Mouse (Mus musculus): ENCODE data around the gene Samd4.
A peak's percentile ranks its signal among the peaks of the same experiment; 100 is the strongest.
"Not testable (repeated sequence)": the region's sequence is repeated elsewhere in the genome, so short reads cannot be mapped to it uniquely, and the experiment has no call there.

The Samd4 gene

DNA sequence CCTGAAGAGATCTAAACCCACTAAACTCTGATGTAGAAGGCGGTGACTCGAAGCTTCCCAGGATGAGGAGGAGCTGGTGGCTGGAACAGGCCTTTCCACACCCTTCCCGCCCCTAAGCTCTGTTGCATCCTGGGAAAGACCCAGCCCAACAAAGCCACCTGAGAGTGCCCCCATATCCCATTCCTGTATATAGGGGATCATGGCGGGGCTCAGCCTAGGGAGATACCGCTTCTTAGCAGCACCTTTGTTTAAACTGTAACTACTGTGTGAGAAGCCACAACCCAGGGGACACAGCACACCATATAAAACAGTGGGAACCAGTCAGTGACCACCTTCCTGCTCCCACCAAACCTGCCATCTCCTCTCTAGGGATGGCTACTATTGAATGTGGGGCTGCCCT, 193.2 kb downstream of the Samd4 start:
- no peak for DNase-seq

DNA sequence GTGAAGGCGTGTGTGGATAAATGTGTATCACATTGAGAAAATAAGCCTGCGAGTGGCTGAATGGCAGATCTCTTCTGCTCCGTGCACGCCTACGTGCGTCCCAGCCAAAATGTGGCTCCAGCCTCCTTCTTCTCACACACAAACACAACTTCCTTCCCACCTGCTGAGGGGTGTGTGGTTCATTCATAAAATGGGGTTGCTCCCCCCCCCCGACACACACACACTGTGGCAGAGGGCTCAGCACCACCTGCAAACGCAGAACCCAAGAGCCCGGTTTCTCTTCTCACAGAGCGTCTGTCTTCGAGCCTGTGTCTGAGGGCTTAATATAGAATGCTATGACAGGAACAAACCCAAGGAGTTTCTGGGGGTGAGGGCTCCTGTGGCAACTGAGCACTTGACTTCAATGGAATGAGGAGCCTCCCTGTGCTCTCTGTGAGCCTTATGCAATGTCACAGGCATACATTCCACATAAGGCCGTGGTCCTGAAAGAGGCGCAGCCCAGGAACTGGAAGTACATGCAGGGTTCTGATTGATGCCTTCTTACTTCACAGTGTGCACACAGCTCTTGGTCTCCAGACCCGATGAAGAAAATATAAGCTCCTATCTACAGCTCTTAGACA, 194.4 kb downstream of the Samd4 start:
- DNase-seq = no peak

DNA sequence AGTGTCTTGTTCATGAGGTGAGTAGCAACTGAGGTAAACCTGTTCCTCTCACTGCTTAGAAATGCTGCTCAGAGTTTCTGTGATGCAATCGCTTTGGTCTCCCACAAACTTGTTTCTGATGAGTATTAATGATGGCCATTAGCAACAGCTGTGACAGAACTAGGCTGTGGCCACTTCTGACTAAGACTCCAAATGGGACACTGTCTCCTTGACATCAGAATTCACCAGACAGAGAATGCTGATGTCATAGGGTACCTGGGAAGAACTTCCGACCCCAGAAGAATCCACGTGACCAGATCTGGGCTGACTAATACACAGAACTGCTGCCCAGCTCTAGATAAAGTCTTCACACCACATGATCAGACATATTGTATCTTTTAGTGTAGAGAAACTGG, 194.9 kb downstream of the Samd4 start:
- no peak for DNase-seq

DNA sequence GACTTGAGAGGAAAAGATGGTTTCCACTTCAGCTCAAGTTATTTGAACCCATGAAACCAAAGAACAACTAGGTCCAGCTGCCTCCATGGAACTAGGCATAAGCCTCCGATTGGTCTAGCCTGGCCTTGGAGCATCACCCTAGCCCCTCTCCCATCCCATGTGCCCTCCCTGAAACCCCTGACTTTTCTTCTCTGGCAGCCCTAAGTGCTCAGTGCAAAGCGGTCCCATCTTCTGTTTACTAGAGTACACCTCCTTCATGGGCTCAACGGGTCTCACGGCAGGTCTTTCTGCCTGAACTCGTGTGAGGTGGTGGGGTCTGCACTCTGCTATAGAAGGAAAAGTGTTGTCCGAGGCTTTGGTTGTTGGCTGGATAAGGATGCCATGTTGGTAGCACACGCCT, 197.3 kb downstream of the Samd4 start:
- DNase-seq = no peak

DNA sequence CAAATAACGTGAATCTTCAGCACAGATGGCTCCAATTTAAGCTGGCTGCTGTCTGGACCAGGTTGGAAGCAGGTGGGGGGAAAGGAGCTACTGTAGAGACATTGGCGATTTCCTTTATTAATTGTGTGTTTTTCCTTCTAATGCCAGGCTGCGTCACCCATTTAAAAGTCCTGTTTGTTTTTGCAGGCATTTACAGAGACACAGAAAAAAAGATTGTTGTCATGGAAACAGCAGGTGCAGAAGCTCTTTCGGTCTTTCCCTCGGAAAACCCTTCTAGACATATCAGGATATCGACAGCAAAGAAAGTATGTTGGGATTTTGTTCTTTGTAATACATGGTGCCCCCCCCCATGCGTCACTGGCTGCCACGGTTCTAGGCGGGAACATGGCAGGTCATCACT, 200.7 kb downstream of the Samd4 start:
- no peak for DNase-seq

DNA sequence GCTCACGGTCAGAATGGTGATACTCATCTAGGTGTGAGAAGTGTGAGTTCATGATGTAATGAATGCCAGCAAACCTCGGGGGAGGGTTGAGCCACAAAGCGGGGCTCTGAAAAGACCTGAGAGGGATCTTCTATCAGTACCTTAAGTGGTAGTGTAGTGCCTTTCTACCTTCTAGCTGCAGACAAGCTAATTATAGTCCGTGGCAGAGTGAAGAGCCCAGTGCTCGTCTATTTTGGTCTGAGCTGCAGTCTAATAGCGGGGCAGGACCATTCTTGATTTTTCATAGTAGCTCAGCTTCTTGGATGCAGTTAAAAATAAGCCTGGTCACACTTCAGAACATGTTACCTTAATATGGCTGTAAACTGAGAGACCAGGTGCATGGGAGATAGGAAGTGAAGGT, 201.2 kb downstream of the Samd4 start:
- DNase-seq = no peak

DNA sequence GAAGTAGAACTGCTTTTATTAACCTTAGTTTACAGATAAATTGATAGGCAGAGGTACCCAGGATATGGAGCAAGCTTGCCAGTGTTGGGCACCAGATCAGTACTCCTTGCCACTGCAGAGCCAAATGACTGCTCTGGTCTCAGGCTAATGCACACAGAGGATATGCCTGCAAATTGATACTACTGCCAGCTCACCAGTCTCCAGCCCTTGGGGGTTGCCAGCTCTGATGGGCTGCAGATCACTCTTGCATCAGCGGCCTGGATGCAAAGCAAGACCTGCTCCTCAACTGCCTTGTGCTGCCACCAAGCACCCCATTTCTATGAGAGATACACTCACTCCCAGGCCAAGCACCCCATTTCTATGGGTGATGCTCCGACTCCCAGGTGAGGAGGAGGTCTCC, 202.0 kb downstream of the Samd4 start:
- no peak for DNase-seq

DNA sequence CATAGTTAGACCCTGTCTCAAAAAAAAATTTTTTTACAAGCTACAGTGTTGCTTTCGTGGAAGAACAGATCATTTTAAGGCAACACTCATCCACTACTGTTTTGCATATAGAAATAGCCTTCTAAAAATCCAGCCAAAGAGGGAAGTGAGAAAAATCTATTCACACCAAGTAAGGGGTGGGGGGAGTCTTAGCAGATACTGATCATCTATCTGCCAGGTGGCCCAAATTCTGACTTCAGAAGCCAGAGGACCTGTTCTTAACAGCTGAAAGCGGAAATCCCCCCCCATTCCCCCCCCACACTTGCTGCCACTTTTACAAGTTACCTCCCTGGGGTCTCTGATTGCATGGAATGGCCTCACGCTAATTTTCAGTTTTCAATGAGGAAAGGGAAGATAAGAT, 203.5 kb downstream of the Samd4 start:
- no peak for DNase-seq

DNA sequence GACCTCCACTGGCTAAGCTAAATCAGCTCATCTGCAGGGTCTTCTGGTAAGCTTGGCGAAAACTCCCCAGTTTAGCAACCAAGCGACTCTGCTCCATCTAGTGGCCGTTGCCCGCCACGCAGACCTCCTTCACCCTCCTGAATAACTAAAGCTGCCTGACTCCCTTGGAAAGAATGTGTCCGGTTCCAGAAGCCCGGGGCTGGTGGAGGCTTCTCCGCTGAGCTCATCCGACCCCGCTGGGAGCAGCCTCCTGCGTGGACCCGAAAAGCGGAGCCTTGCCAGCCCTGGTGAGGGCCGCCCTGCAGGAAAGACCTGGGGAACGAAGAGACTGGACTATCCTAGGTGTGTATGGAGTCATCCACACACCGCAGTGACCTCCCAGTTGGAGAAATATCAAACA, 204.1 kb downstream of the Samd4 start:
- DNase-seq = peak; percentile 37

DNA sequence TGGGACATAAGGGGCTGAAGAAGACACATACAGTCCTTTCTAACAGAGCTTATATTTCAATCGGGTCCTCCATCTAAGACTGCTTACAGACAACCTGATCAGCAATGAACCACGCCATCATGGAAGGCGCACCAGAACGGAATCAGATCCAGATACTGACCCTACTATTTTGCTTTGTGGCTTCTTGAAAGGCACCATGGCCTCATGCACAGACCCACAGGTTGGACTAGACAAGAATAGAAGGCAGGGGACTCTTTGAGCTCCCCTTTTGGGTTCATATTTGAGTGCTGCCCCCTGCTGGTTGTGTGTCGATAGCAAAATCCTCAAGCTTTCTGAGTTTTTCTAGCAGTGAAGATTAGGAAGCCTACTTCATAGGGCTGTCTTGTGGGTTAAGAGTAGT, 204.5 kb downstream of the Samd4 start:
- peak; percentile 45 for DNase-seq

DNA sequence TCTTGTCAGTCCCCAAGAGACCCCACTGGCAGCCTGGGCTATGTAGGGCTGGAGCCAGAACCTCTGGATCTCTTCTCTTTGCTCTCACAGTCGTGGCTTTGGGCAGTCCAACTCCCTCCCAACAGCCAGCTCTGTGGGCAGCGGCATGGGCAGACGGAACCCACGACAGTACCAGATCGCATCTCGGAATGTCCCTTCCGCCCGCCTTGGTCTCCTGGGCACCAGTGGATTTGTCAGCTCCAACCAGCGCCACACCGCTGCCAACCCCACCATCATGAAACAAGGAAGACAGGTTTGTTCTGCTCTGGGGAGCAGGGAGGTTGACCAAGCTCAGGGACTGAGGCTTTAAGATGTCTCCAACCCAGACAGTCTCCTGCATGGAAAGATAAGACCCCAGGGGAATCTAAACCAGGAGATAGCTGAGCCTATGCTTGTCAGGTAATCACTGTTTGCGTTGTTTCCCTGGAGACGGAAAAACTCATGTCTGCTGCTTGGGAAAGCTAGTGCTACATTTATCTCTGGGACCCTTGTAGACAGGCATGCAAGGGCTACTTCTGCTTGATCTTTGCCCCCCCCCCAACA, 205.1 kb downstream of the Samd4 start:
- no peak for DNase-seq

DNA sequence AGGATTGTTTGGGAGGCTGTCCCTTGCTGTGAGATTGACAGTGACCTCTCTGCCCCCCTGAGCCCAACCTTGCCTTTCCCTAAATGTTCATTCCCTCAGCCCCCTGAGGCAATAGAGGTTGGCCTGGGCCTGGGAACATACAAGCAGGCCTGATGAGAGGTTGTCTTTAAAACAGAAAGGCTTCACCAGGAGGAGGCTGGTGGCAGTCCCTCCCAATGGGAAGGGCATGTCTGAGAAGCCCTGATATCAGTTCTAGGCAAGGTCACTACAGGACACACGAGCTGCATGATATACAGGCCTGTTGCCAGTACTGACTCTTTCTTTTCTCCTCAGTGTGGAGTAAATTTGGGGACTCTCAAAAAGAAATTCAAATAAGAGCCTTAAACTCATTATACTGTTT, 205.7 kb downstream of the Samd4 start:
- no peak for DNase-seq

DNA sequence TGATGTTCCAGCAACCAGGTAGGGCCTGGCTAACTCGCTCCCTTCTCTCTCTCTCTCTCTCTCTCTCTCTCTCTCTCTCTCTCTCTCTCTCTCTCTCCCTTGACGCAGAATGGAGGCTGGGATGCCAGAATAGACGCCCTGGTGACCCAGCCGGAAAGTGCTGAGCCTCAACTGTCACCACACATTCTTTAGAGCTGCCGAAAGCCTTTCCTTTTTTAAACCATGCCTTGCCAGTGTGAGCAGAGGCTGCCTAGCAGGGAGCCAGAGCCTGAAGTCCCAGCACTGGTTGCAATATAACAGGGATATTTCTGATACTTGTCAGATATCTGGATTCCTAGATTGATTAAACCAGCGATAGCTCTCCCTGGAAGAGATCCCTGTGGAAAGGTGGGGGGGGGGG, 206.5 kb downstream of the Samd4 start:
- DNase-seq = no peak

DNA sequence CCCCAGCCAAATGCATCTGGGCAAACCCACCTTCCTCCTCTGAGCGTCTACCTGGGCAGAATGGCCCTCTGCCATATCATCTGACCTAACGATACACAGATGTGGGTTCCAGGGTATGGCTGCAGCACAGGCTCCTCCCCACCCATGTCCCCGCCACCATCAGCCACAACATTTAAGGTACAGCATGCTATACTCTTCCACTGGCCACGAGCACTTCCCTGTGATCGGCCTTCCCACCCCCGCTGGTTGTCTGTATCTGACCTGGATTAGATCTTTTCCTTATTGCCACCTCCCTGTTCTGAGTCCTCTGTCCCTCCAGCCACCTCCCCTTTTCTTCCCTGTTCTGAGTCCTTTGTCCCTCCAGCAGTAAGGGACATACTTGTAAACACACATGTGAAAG, 209.3 kb downstream of the Samd4 start:
- no peak for DNase-seq

DNA sequence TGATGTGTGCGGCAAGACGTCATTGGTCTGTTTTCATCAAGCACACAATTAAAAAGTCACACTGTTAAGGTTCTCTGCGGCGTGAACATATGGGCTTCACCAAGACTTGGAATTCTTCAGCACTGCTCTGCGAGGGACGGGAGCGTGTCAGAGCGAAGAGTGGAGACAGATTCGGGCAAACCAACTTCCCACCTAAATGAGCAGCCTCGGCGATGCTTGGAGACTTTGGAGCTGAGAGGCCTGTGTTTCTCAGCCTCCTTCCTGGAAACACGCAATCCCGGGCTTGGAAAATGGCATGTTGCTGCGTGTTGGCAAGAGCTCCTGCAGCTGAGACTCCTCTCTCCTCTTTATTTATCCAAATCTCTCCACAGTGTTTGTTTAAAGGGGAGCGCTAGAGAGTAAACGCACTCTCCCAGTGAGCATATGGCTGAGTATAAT, 210.7 kb downstream of the Samd4 start:
- DNase-seq = no peak

DNA sequence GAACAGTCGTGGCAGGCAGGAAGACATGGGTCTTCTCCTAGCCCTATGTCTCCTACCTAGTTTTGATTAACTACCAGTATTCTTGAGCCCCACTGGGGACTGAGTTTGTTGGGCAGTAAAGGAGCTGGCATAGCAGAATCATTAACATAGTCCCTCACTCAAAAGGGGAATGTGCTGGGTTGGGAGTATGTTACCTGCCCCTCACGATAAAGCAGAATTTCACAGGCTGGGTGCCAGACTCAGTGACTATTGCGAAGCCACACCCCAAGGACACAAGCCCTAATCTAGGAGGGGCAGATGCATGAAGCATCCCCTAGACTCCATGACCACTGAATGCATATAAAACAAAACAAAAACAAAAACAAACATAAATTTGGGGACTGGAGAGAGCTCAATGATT, 212.4 kb downstream of the Samd4 start:
- DNase-seq = no peak

DNA sequence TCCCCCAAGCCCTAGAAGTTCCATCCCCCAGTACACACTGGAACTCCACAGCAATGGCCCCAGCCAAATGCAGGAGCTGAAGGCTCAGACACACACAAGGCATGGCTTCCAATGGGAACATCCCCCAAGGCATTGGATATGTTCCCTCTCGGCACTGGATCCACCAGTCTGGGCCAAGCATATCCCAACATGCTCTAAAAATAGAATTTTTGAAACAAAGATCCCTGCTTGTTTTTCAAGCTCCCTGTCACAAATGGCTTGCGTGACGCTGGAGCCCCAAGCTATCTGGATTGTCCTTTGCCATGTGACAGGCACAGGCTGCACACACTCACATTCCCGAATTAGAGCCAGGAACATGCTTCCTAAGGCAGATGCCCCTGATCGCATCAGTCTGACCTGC, 213.7 kb downstream of the Samd4 start:
- DNase-seq = no peak

DNA sequence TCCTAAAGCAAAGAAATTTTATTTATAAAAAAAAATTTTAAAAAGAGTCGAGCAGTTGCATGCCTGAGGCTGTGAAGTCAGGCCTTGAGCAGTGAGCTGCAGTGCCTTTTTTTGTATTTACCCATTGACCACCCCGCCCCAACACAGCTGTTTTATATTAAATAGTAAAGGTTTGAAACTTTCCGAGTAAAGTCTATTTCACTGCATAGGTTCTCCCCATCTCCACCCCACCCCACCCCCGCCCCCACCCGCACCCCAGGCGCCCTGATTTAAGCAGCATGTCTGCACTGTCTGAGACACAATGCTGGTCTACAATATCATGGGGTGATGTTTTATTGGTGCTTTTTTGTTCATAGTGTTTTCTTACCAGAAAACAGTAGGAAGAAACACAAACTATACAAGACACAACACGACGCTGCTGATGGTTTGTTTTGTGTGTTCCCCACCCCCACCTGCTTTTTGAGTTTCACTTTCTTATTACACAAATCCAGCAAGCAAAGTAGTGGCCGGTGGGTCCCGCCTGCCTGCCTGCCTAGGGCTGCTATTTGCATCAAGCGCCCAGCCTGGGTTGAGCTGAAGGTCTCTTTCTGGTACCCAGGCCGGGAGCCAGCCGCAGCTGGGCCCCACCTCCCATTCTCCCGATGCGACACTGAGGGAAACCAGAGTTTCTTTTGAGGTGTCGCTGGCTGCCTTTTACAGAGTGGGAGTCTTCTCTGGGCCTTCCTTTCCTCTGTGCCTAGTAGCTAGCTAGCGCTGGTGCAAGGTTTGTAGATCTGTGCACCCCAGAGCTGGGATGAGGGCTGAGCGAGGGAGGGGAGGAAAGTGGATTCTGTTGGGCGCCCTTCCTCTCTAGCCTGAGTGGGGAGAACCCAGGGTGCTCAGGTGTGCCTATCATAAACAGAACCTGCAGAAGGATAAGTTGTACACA, 221.9 kb downstream of the Samd4 start:
- no peak for DNase-seq

DNA sequence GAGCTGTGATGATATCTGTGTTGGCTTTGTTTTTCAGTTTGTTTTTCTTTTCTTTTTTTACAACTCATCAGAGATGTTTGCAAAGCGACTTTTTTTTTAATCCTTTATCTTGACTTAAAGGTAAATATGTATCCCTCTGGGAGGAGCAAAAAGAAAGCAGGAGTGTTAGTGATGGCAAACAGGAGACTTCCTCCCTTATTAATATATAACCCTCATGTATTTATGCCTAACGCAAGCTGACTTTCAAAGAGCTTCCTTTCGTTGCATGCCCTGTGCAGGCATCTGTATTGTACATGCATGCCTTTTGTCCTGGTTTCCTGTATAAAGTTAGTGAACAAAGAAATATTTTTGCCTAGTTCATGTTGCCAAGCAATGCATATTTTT, 222.5 kb downstream of the Samd4 start:
- no peak for DNase-seq

DNA sequence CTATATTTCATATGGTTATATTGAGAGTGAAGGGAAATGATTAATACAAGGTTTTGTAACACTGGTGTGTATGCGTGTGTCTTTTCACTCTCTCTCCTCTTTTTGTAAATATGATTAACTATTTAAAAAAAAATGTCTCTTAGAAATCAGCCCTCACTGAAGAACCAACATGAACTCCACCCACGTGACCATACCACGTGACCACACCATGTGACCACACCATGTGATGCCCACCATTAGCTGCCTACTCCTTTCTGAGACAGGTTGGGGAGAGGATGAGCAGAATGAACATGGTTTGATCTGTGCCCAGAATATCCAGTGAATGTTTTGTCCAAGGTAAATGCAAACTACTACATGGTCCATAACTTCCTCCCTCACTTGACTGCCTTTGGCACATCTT, 223.1 kb downstream of the Samd4 start:
- no peak for DNase-seq

DNA sequence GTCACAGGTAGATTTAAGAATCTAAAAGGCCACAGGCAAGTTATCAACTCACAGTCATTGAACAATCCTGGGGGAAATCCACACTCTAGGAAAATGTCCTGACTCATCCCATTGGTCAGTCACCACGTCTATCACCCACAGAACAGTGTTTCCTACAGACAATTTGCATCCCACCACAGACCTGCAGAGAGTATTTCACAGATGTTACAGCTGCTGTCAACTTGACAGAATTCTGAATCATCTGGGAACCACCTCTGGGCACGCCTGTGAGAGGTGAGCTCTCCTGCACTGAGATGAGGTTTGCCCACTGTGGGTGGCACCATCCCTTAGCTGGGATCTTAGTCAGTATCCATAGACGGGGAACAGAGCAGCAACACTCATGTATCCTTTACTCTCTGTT, 224.8 kb downstream of the Samd4 start:
- no peak for DNase-seq

DNA sequence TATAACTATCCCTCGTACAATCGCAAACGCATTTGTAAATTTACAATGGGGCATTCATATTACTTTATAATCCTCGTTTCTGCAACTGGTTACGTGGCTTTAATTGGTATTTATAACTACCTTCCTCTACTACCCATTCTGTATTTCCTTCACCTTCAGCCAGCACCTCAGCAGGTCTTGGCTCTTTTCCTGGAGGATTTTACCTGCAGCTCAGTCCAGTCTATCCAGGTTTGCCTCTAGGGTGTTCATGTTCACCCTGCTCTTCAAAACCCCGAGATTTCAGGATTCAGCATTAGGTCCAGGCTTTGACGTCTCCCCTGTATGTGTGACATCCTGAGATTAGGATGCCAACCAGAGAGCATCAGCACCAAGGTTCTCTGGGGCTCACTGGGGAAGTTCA, 227.7 kb downstream of the Samd4 start:
- DNase-seq = not testable (repeated sequence)

DNA sequence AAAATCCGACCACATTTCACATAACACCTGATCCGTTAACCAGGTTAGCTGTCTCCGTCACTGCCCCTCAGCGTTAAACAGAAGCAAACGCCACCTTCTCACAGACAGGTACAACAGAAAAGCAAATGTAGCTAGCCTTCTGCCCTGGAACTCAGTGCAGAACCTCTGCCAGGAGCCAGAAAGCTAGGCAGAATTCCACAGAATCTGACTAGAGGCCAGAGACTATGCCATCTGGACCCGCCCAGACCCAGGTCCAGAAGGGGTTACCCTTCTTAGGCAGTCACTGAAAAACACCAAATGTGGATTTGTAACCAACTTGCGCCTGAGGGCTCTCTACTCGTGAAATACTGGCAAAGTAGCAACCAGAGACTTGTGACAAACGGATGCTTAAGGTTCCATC, 228.7 kb downstream of the Samd4 start:
- no peak for DNase-seq

DNA sequence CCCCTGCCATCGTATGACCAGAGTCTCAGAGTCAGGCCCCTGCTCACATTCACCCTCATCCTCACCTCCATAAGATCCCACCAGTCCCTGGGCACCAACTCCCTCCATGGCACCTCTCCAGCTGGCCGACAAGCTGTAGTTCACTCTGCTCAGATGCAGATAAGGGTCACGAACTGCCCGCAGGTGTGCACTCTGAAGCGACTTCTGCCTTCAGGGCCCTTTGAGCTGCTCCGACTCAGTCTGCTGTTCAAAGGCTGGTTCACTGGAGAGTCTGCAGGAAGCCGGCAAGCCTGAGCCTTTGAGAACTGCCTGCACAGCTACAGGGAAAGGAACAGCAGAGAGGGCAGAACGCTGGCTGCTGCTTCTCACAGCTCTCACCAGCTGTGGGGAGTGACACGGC, 232.5 kb downstream of the Samd4 start:
- DNase-seq = peak; percentile 12
